Mouse (Mus musculus): ENCODE measurements around the gene Sertad1. TPM values are rescaled to one million over a fixed set of nuclear protein-coding genes. Genes with fewer than 3 reads are reported as not detected.
A peak's percentile ranks its signal among the peaks of the same experiment; 100 is the strongest.

The Sertad1 gene
- 1 to 10 TPM; 7.1 to 8.8 TPM for total RNA-seq (2021)
- long read RNA-seq, experiment 1, partial matches to known transcripts = 0 of 7 reads
- long read RNA-seq, experiment 1, other reads (novel, unspliced or antisense) = 4 of 7 reads
- long read RNA-seq, experiment 2, transcript Sertad1-201 (2 exons, 1,233 nt) = major isoform, 6 of 11 reads
- long read RNA-seq, experiment 2, partial matches to known transcripts = 0 of 11 reads
- long read RNA-seq, experiment 2, other reads (novel, unspliced or antisense) = 5 of 11 reads

- peak; percentile 99 to 100 for DNase-seq
- intact Hi-C loops (cut with DNase I) = no loop called here
Observed at GRCm38 (mm10) chr7:27486770-27487697, at the start of gene Sertad1. Sertad1 (plus strand) TSS chr7:27486910.

- no peak for DNase-seq
- intact Hi-C loops (cut with DNase I) = no loop called here
Observed at GRCm38 (mm10) chr7:27437544-27437943, 49.2 kb upstream of the Sertad1 start.

GRCm38 (mm10) chr7:27440014-27440413, 46.7 kb upstream of the Sertad1 start:
- intact Hi-C loops (cut with DNase I) = no loop called here

GRCm38 (mm10) chr7:27446051-27446450, 40.7 kb upstream of the Sertad1 start:
- no peak for DNase-seq
- intact Hi-C loops (cut with DNase I) = no loop called here

More at GRCm38 (mm10) chr7:27440014-27440413, 46.7 kb upstream of the Sertad1 start:
- no peak for DNase-seq

GRCm38 (mm10) chr7:27446521-27447418, 39.9 kb upstream of the Sertad1 start:
- intact Hi-C loops (cut with DNase I) = no loop called here
- DNase-seq = no peak

- intact Hi-C loops (cut with DNase I) = no loop called here
- peak; percentile 97 to 98 for DNase-seq
Observed at GRCm38 (mm10) chr7:27447419-27448286, 39.1 kb upstream of the Sertad1 start, which contains the start of the genes Sptbn4 and Blvrb. Sptbn4 (minus strand) TSS chr7:27447686. Blvrb (plus strand) TSS chr7:27447978.

GRCm38 (mm10) chr7:27448421-27449206, 38.1 kb upstream of the Sertad1 start:
- intact Hi-C loops (cut with DNase I) = no loop called here
- DNase-seq = peak; percentile 18 to 29

- intact Hi-C loops (cut with DNase I) = no loop called here
- DNase-seq = peak; percentile 52 to 60
Observed at GRCm38 (mm10) chr7:27449256-27449862, 37.4 kb upstream of the Sertad1 start.

- DNase-seq = no peak
- intact Hi-C loops (cut with DNase I) = no loop called here
Observed at GRCm38 (mm10) chr7:27451359-27451758, 35.4 kb upstream of the Sertad1 start.

GRCm38 (mm10) chr7:27452206-27452770, 34.4 kb upstream of the Sertad1 start:
- no peak for DNase-seq

GRCm38 (mm10) chr7:27454461-27455121, 32.1 kb upstream of the Sertad1 start:
- DNase-seq = no peak
- intact Hi-C loops (cut with DNase I) = no loop called here

More at GRCm38 (mm10) chr7:27452206-27452770, 34.4 kb upstream of the Sertad1 start:
- intact Hi-C loops (cut with DNase I) = no loop called here

- intact Hi-C loops (cut with DNase I) = no loop called here
- DNase-seq = no peak
Observed at GRCm38 (mm10) chr7:27455273-27455672, 31.4 kb upstream of the Sertad1 start.

GRCm38 (mm10) chr7:27458614-27459013, 28.1 kb upstream of the Sertad1 start:
- intact Hi-C loops (cut with DNase I) = no loop called here

GRCm38 (mm10) chr7:27459640-27460039, 27.1 kb upstream of the Sertad1 start:
- no peak for DNase-seq
- intact Hi-C loops (cut with DNase I) = no loop called here

More at GRCm38 (mm10) chr7:27458614-27459013, 28.1 kb upstream of the Sertad1 start:
- DNase-seq = no peak

- intact Hi-C loops (cut with DNase I) = no loop called here
- DNase-seq = no peak
Observed at GRCm38 (mm10) chr7:27460477-27460876, 26.2 kb upstream of the Sertad1 start.

- no peak for DNase-seq
- intact Hi-C loops (cut with DNase I) = no loop called here
Observed at GRCm38 (mm10) chr7:27467648-27468047, 19.1 kb upstream of the Sertad1 start.

GRCm38 (mm10) chr7:27471390-27472120, 15.2 kb upstream of the Sertad1 start:
- intact Hi-C loops (cut with DNase I) = no loop called here
- DNase-seq = no peak
